Mouse (Mus musculus): ENCODE measurements around the gene Nme9. TPM values are rescaled to one million over a fixed set of nuclear protein-coding genes. Genes with fewer than 3 reads are reported as not detected.

The Nme9 gene
- 0.71 and 0.78 TPM in 2 replicates for polyA plus RNA-seq (2021; fragmentation: Nextera tagmentation)
- long read RNA-seq, experiment 1, partial matches to known transcripts: 0 of 2 reads
- long read RNA-seq, experiment 1, other reads (novel, unspliced or antisense): 1 of 2 reads
- long read RNA-seq, experiment 2: 0 reads

GRCm38 (mm10) chr9:99451161-99451560 is at the start of gene Nme9:
TSS of gene Nme9 (plus strand) at chr9:99451475.

DNA sequence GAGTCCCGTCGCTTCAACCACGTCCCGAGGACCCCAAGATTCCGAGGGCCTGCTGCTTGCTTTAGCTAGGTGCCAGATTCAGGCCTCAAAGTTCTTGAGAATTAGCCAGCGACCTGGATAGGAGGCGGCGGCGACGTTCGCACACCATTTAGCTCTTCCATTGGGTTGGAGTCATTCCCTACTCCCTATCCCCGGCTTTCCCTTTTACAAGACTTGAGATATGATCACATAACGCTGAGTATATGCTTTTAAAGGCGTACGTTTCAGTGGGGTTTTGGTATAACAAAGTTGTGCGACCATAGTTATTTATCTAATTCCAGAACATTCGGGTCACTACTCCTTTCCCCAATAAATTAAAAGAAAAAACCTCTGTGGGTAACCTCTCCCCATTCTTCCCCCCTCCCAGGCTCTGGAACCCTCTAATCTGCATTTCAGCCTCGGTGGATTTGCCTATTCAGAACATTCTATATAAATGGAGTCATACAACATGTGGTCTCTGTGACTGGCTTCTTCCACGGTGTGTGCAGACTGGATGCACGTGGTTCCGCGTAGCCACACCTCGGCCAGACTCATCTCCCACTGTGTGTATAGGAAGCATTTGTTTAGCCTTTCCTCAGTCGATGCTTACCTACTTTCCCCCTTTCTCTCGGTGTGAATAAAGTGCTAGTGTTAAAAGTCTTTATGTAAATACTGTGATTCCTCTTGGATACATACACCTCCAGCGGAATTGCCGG is 14.1 kb upstream of the Nme9 start, which contains the start of gene Mras:
Mras (minus strand) TSS at position 351 of the 734 bp plus-strand sequence.

Other genes starting within 250 kb of the Nme9 start
- not detected in 2 replicates for gene Faiml, start 214.2 kb upstream of the Nme9 start, polyA plus RNA-seq (2021; fragmentation: Nextera tagmentation)
- 10.7 and 11.7 TPM in 2 replicates for gene Cep70, start 208.1 kb upstream of the Nme9 start, polyA plus RNA-seq (2021; fragmentation: Nextera tagmentation)
- 0.18 and 0.40 TPM in 2 replicates for gene Esyt3, start 92.9 kb upstream of the Nme9 start, polyA plus RNA-seq (2021; fragmentation: Nextera tagmentation)
- gene Mras, start 14.1 kb upstream of the Nme9 start, polyA plus RNA-seq (2021; fragmentation: Nextera tagmentation): 199 and 326 TPM in 2 replicates
- gene Armc8, start 117.4 kb downstream of the Nme9 start, polyA plus RNA-seq (2021; fragmentation: Nextera tagmentation): 31.3 and 35.4 TPM in 2 replicates
- 10.4 and 11.8 TPM in 2 replicates for gene Dbr1, start 124.3 kb downstream of the Nme9 start, polyA plus RNA-seq (2021; fragmentation: Nextera tagmentation)
- 0.13 and 0.16 TPM in 2 replicates for gene A4gnt, start 161.0 kb downstream of the Nme9 start, polyA plus RNA-seq (2021; fragmentation: Nextera tagmentation)
- 5.6 and 7.4 TPM in 2 replicates for gene Dzip1l, start 178.0 kb downstream of the Nme9 start, polyA plus RNA-seq (2021; fragmentation: Nextera tagmentation)

Data from left cerebral cortex, adult 6 months (tissue).